14 mouse cellular contexts compared by ENCODE assay signal in genomic region chr7:143840121-143840520, GRCm38 (mm10). TPM values are rescaled to one million over a fixed set of nuclear protein-coding genes. Genes with fewer than 3 reads are reported as not detected.
DNase-seq lines count a peak whose midpoint lies in the region.
"Had no signal": no experiment of that assay in that cellular context is flagged by ENCODE, and none has a peak within 500 bp of the region (broad histone marks: within the 10 kb centered on the region; RNA-seq: fewer than 3 reads in every experiment).

No protein-coding gene starts in this region.

- peak; percentile 1 for DNase-seq in adrenal gland, adult 8-10 months
- DNase-seq in adrenal gland, postnatal 36 days: no peak
- DNase-seq in cerebellum, adult 9-11 months: peak; percentile 44
- DNase-seq in cerebellum, adult 11 months: no peak
- DNase-seq in cerebellum, postnatal 36 days: peak; percentile 41 to 53
- no peak for DNase-seq in cerebellum, adult 8-10 months
- DNase-seq: adrenal gland, postnatal 10 days; cerebellum, adult 9-10 months; embryo, embryonic 11 days had no signal

RNA-seq across cellular contexts. Expression of gene Dhcr7, which starts 17.2 kb away (rescaled TPM):
- total RNA-seq in adrenal gland, adult 8-10 months (2022): 1,000 to 10,000 TPM in 1 of 4 experiments, 100 to 1,000 TPM in 3; 583 to 1,249 (median 833) TPM
- 1,000 to 10,000 TPM in 1 of 2 experiments, 100 to 1,000 TPM in 1; 948 to 1,085 TPM for total RNA-seq in adrenal gland, postnatal 36 days (2021)

RNA-seq across cellular contexts. Expression of gene Nadsyn1, which starts 17.5 kb away (rescaled TPM):
- 10 to 100 TPM in 3 of 4 experiments, 1 to 10 TPM in 1; 9.2 to 17.5 (median 14.6) TPM for total RNA-seq in adrenal gland, adult 8-10 months (2022)
- total RNA-seq in adrenal gland, postnatal 36 days (2021): 10 to 100 TPM; 11.8 to 12.6 TPM

RNA-seq across cellular contexts. Expression of gene Gm498, which starts 26.5 kb away (rescaled TPM):
- total RNA-seq in adrenal gland, adult 8-10 months (2022): not detected
- not detected for total RNA-seq in adrenal gland, postnatal 36 days (2021)
- total RNA-seq: adrenal gland, postnatal 10 days; adrenal gland, postnatal 4 days; common myeloid progenitor, adult 5-6 weeks; ES-E14; gastrocnemius, adult 2 months; MEL had no signal

RNA-seq across cellular contexts. Expression of gene Mrgpre, which starts 55.8 kb away (rescaled TPM):
- total RNA-seq in adrenal gland, adult 8-10 months (2022): 1 to 10 TPM; 2.7 to 5.1 (median 3.9) TPM
- total RNA-seq in adrenal gland, postnatal 36 days (2021): 1 to 10 TPM; 1.3 to 1.6 TPM

Comparison
In these comparisons a context has a peak if more than half of its experiments do, and no peak if none do; other contexts are left out.
1. DNase-seq: peak in adrenal gland, adult 8-10 months (single experiment), cerebellum, adult 9-11 months (single experiment) and cerebellum, postnatal 36 days (2 of 2); none in adrenal gland, postnatal 36 days (0 of 2), cerebellum, adult 11 months (single experiment) and cerebellum, adult 8-10 months (single experiment).